Mouse (Mus musculus) left cerebral cortex, postnatal 10 days (tissue): ENCODE measurements around the gene Olfr328. TPM values are rescaled to one million over a fixed set of nuclear protein-coding genes. Genes with fewer than 3 reads are reported as not detected.

Source experiments
- total RNA-seq, 2 experiments: library from RNA; stranded (reverse); gene quantifications; 2 replicates each; pipeline ENCODE4 v1.2.3; 2021

Olfr328 gene
- total RNA-seq, 2 experiments from 2014 or later, result 0.11 TPM; not detected in 1

Other genes with a start within 250 kb of the Olfr328 start
- gene Zfp692, start 248.6 kb downstream of the Olfr328 start, total RNA-seq, result 10 to 100 TPM; 19.2 to 21.4 TPM
- 10 to 100 TPM; 47.7 to 50.4 TPM for gene Zfp672, start 225.3 kb downstream of the Olfr328 start, total RNA-seq
- gene Sh3bp5l, start 224.9 kb downstream of the Olfr328 start, total RNA-seq, result 10 to 100 TPM; 55.5 to 60.8 TPM
- gene Lypd8, start 176.6 kb downstream of the Olfr328 start, total RNA-seq, result not detected
- not detected for gene 1810065E05Rik, start 134.5 kb downstream of the Olfr328 start, total RNA-seq
- not detected for gene Gm12253, start 123.1 kb downstream of the Olfr328 start, total RNA-seq
- not detected for gene Lypd9, start 102.7 kb downstream of the Olfr328 start, total RNA-seq
- not detected for gene Olfr30, start 93.4 kb downstream of the Olfr328 start, total RNA-seq
- gene Olfr332, start 63.1 kb downstream of the Olfr328 start, total RNA-seq, result not detected
- gene Olfr331, start 53.1 kb downstream of the Olfr328 start, total RNA-seq, result not detected
- gene Olfr330, start 20.8 kb downstream of the Olfr328 start, total RNA-seq, result not detected
- not detected for gene Olfr329-ps, start 9.2 kb downstream of the Olfr328 start, total RNA-seq
- gene Olfr224, start 14.9 kb upstream of the Olfr328 start, total RNA-seq, result not detected
- gene Olfr325, start 22.1 kb upstream of the Olfr328 start, total RNA-seq, result not detected
- not detected for gene Olfr324, start 39.5 kb upstream of the Olfr328 start, total RNA-seq
- not detected for gene 2210407C18Rik, start 60.4 kb upstream of the Olfr328 start, total RNA-seq
- gene Olfr323, start 74.9 kb upstream of the Olfr328 start, total RNA-seq, result not detected
- under 1 TPM in 1 of 2 experiments, not detected in 1; 0.20 TPM for gene Trim58, start 84.8 kb upstream of the Olfr328 start, total RNA-seq
- not detected for gene Olfr322, start 103.1 kb upstream of the Olfr328 start, total RNA-seq
- not detected for gene Olfr320, start 125.5 kb upstream of the Olfr328 start, total RNA-seq
- not detected for gene Olfr319, start 143.5 kb upstream of the Olfr328 start, total RNA-seq
- not detected for gene Olfr318, start 168.4 kb upstream of the Olfr328 start, total RNA-seq
- under 1 TPM; 0.20 to 0.30 TPM for gene Olfr317, start 183.6 kb upstream of the Olfr328 start, total RNA-seq
- gene Olfr316, start 197.1 kb upstream of the Olfr328 start, total RNA-seq, result under 1 TPM; 0.24 to 0.28 TPM
- not detected for gene Olfr315, start 217.6 kb upstream of the Olfr328 start, total RNA-seq
- not detected for gene Olfr314, start 227.3 kb upstream of the Olfr328 start, total RNA-seq
- 1 to 10 TPM; 1.2 to 2.2 TPM for gene Fam183b, start 246.3 kb upstream of the Olfr328 start, total RNA-seq